Mouse (Mus musculus): ENCODE results near the gene Prrg2.

Prrg2 gene

GRCm38 (mm10) chr7:45090251-45090977 lies 27.9 kb upstream of the Prrg2 start:
- DNase-seq = no peak

GRCm38 (mm10) chr7:45088597-45088996 lies 26.1 kb upstream of the Prrg2 start:
- DNase-seq = no peak

- no peak for DNase-seq
Observed at GRCm38 (mm10) chr7:45086084-45086483, 23.6 kb upstream of the Prrg2 start.

GRCm38 (mm10) chr7:45083300-45083890 lies 20.9 kb upstream of the Prrg2 start:
- DNase-seq = no peak

GRCm38 (mm10) chr7:45082401-45083299 lies 20.2 kb upstream of the Prrg2 start:
- peak; percentile 83 for DNase-seq

GRCm38 (mm10) chr7:45081016-45081415 lies 18.5 kb upstream of the Prrg2 start:
- DNase-seq = no peak

GRCm38 (mm10) chr7:45079856-45080255 lies 17.4 kb upstream of the Prrg2 start:
- peak; percentile 94 for DNase-seq

- peak; percentile 86 for DNase-seq
Observed at GRCm38 (mm10) chr7:45078513-45078912, 16.0 kb upstream of the Prrg2 start.

- DNase-seq = no peak
Observed at GRCm38 (mm10) chr7:45077829-45078228, 15.4 kb upstream of the Prrg2 start.

GRCm38 (mm10) chr7:45077322-45077721 lies 14.8 kb upstream of the Prrg2 start:
- DNase-seq = no peak

- no peak for DNase-seq
Observed at GRCm38 (mm10) chr7:45076501-45076900, 14.0 kb upstream of the Prrg2 start.

- DNase-seq = no peak
Observed at GRCm38 (mm10) chr7:45075405-45075804, 12.9 kb upstream of the Prrg2 start.

GRCm38 (mm10) chr7:45073949-45074348 lies 11.5 kb upstream of the Prrg2 start:
- no peak for DNase-seq

- no peak for DNase-seq
Observed at GRCm38 (mm10) chr7:45073171-45073707, 10.8 kb upstream of the Prrg2 start.

- DNase-seq = no peak
Observed at GRCm38 (mm10) chr7:45072230-45072629, 9.8 kb upstream of the Prrg2 start.

- DNase-seq = no peak
Observed at GRCm38 (mm10) chr7:45069671-45070070, 7.2 kb upstream of the Prrg2 start.

- peak; percentile 74 for DNase-seq
Observed at GRCm38 (mm10) chr7:45068000-45068318, 5.5 kb upstream of the Prrg2 start.

GRCm38 (mm10) chr7:45067190-45067999 lies 4.9 kb upstream of the Prrg2 start:
- no peak for DNase-seq

GRCm38 (mm10) chr7:45061532-45062075 lies 873 bp downstream of the Prrg2 start:
- DNase-seq = peak; percentile 75

- DNase-seq = no peak
Observed at GRCm38 (mm10) chr7:45060632-45061122, 1.8 kb downstream of the Prrg2 start.

GRCm38 (mm10) chr7:45058607-45059571 lies 3.6 kb downstream of the Prrg2 start:
- no peak for DNase-seq
